Mouse (Mus musculus): ENCODE results near the gene Ror2.
A peak's percentile ranks its signal among the peaks of the same experiment; 100 is the strongest.

The Ror2 gene

DNA sequence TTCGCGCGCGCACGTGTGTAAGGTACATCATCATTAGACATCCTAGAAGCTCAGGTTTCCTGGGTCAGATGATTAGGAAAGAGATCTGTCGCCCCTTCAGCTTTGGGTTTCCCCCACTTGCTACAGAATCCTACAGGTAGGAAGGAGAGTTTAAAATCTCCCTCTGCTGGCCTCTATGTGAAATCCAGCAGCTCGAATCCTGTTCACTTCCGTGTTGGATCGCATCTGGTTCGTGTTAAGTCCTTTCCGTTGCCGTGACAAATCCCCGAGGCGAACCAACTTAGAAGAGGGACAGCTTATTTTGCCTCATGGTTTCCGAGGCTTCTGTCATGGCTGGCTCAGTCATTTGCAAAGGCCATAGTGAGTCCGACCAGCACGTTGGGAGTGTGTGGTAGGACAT, 190.7 kb downstream of the Ror2 start:
- Histone ChIP-seq H3K9me3 (ENCODE audit: low read length) (peaks cover 3% of the 10 kb centered on the region; the same call in 1 of the 2 replicates), H3K4me1 (replicated peaks; ENCODE audit: low read depth, low read length) (peaks cover 15% of the 10 kb centered on the region), H3K36me3 (ENCODE audit: insufficient read depth, low read length) (no peaks in the 10 kb centered on the region), H3K27me3 (ENCODE audit: insufficient read depth, low read length) (no peaks in the 10 kb centered on the region), H3K4me3 (replicated peaks; ENCODE audit: low read length) (no peak overlapping the region)
- no peak for TF ChIP-seq NANOG (IDR thresholded peaks at IDR 0.05; ENCODE audit: borderline replicate concordance, low read length)
- TF ChIP-seq CTCF (conservative IDR thresholded peaks at IDR 0.05; ENCODE audit: low read length): no peak
- no peak for TF ChIP-seq POU5F1 (IDR thresholded peaks at IDR 0.05; ENCODE audit: borderline replicate concordance, low read length)

DNA sequence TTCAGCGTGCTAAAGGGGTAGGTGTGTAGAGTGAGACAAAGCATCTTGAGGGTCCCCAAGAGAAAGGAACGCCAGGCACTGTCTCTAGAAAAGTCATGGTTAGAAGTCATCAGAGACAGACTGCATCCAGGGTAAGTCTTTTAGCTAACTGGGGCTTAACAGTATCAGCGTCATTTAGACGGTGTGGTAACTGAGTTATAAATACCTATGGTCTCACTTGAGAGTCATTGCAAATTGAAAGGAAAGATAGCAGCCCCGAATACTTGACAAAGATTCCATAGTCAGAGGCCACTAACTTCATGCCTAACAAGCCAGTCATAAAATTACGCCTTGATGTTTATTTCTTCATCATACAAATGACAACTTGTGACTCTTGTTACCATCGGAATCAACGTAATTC, 191.3 kb downstream of the Ror2 start:
- H3K36me3 ChIP-seq (ENCODE audit: insufficient read depth, low read length): no peaks in the 10 kb centered on the region
- H3K27me3 ChIP-seq (ENCODE audit: insufficient read depth, low read length): no peaks in the 10 kb centered on the region
- H3K9me3 ChIP-seq (ENCODE audit: low read length): no peaks in the 10 kb centered on the region
- H3K4me1 ChIP-seq (replicated peaks; ENCODE audit: low read depth, low read length): peaks cover 15% of the 10 kb centered on the region
- no peak overlapping the region for H3K4me3 ChIP-seq (replicated peaks; ENCODE audit: low read length)
- TF ChIP-seq NANOG (IDR thresholded peaks at IDR 0.05; ENCODE audit: borderline replicate concordance, low read length) (no peak), CTCF (conservative IDR thresholded peaks at IDR 0.05; ENCODE audit: low read length) (no peak), POU5F1 (IDR thresholded peaks at IDR 0.05; ENCODE audit: borderline replicate concordance, low read length) (no peak)

DNA sequence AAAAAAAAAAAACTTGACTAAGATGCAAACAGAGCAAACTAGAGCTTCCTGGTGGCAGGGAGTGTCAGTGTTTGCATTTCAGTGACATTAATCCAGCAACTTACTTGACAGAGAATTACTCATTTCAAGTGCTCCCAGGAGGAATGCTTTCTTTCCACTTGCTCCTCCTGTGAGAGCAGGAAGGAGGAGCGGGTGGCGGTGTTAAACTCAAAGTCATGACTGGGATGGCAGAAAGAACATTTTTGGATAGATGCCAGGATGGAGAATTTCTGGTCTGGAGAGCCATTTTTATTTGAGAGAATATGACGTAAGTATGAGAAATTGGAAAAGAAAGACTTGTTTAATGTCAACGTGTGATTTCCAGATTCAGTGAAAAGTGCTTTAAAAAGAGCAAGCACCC, 192.5 kb downstream of the Ror2 start:
- Histone ChIP-seq H3K9me3 (ENCODE audit: low read length) (no peaks in the 10 kb centered on the region), H3K4me1 (replicated peaks; ENCODE audit: low read depth, low read length) (peaks cover 13% of the 10 kb centered on the region), H3K27me3 (ENCODE audit: insufficient read depth, low read length) (no peaks in the 10 kb centered on the region), H3K4me3 (replicated peaks; ENCODE audit: low read length) (no peak overlapping the region), H3K36me3 (ENCODE audit: insufficient read depth, low read length) (no peaks in the 10 kb centered on the region)
- TF ChIP-seq CTCF (conservative IDR thresholded peaks at IDR 0.05; ENCODE audit: low read length) (no peak), NANOG (IDR thresholded peaks at IDR 0.05; ENCODE audit: borderline replicate concordance, low read length) (no peak), POU5F1 (IDR thresholded peaks at IDR 0.05; ENCODE audit: borderline replicate concordance, low read length) (no peak)

DNA sequence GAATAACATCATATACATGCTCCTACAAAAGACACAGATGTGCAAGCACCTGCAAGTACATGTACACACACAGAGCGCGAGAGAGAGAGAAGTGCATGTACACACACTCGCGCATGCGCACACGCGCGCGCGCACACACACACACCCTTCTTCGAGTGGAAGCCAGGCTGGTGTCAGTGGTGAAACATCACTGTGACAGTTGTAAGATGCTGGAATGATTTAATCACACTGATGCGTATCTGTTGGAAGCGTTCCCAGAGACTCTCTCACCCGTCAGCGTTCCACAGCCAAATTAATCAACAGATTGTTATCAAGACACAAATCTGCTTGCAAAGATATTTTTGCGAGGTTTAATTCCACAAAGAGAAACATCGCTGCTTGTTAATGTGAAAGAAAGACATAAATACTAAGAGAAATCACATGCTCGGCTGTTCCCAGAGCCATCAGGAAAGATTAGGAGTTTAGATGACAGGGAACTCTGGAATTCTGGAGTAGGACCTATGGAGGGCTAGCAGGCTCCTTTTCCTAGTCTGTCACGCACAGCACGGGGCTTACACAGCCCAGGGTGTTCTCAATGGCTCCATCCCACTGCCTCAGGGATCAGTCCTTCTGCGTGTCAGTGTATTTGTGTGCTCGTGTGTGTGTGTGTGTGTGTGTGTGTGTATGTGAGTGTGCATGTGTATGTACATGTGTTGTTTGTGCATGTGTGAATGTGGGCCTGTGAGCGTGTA, 199.2 kb downstream of the Ror2 start:
- Histone ChIP-seq H3K27me3 (ENCODE audit: insufficient read depth, low read length) (no peaks in the 10 kb centered on the region), H3K36me3 (ENCODE audit: insufficient read depth, low read length) (no peaks in the 10 kb centered on the region), H3K4me3 (replicated peaks; ENCODE audit: low read length) (no peak overlapping the region), H3K4me1 (replicated peaks; ENCODE audit: low read depth, low read length) (no peaks in the 10 kb centered on the region), H3K9me3 (ENCODE audit: low read length) (no peaks in the 10 kb centered on the region)
- no peak for TF ChIP-seq POU5F1 (IDR thresholded peaks at IDR 0.05; ENCODE audit: borderline replicate concordance, low read length)
- TF ChIP-seq NANOG (IDR thresholded peaks at IDR 0.05; ENCODE audit: borderline replicate concordance, low read length): no peak
- TF ChIP-seq CTCF (conservative IDR thresholded peaks at IDR 0.05; ENCODE audit: low read length): no peak

DNA sequence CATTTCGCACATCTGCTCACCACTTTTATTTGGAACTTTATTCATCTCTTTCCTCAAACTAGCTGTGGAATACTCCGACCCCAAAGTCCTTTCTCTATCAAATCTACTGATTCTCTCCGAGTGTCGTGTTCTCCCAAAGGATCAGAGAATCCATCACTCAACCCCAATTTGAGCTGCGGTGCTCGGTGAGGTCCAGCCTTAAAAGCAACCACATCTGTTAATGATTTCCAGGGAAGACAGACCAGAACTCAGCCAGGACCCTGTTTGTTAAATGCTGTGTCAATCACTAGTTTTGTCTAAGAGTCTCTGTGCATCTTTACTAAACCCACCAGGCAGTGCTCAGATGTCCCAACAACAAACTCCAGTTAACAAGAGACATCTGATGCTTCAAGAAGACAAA, 204.1 kb downstream of the Ror2 start:
- Histone ChIP-seq H3K36me3 (ENCODE audit: insufficient read depth, low read length) (no peaks in the 10 kb centered on the region), H3K27me3 (ENCODE audit: insufficient read depth, low read length) (no peaks in the 10 kb centered on the region), H3K4me1 (replicated peaks; ENCODE audit: low read depth, low read length) (no peaks in the 10 kb centered on the region), H3K9me3 (ENCODE audit: low read length) (no peaks in the 10 kb centered on the region), H3K4me3 (replicated peaks; ENCODE audit: low read length) (no peak overlapping the region)
- TF ChIP-seq CTCF (conservative IDR thresholded peaks at IDR 0.05; ENCODE audit: low read length) (no peak), NANOG (IDR thresholded peaks at IDR 0.05; ENCODE audit: borderline replicate concordance, low read length) (no peak), POU5F1 (IDR thresholded peaks at IDR 0.05; ENCODE audit: borderline replicate concordance, low read length) (no peak)

DNA sequence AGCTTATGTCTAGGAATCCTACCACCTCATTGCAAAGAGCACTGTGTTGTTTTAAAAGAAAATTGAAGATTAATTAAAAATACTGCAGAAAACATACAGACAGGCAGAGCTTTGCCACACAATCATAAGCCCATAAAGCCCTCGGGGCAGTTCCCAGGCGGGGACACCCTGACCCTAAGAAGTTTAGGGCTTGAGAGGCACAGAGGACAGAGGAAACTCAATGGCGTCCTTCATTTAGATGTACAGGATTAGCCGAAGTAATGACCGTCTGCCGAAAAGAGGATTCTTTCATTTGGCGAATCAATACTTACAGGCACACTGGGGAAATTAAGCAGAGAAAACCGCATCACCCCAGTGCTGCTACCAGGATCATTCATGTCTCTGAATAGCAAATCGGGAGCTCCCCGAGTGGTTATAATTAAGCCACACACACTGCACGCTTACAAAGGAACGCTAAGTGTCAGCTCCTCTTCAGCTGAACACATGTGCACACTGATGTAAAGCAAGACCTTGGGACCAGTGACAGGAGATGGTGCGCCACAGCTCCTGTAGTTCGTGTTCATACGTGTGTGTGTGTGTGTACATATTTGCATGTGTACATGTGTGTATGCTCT, 208.1 kb downstream of the Ror2 start:
- no peak overlapping the region for H3K4me3 ChIP-seq (replicated peaks; ENCODE audit: low read length)

DNA sequence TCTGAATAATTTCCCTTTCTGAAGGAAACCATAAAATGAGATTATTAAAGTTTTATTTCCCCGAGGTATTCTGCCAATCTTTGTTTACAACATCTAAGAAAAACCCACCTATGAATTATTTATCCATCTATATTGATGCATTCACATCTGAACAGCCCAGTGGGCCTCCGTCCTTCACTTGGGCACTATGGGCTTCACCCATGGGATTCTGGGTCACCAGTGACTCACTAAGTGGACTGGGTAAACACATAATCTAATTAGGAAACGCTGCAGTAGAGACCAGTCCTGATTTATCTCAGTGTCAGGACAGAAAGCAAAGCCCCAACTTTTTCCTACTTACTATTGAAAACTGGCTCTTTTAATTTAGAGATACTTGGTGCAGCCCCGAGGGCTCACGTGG, 210.9 kb downstream of the Ror2 start:
- peaks cover 2% of the 10 kb centered on the region; the same call in 1 of the 2 replicates for H3K27me3 ChIP-seq (ENCODE audit: insufficient read depth, low read length)

More for the DNA sequence above, 208.1 kb downstream of the Ror2 start:
- no peaks in the 10 kb centered on the region for H3K27me3 ChIP-seq (ENCODE audit: insufficient read depth, low read length)
- no peaks in the 10 kb centered on the region for H3K9me3 ChIP-seq (ENCODE audit: low read length)
- TF ChIP-seq CTCF (conservative IDR thresholded peaks at IDR 0.05; ENCODE audit: low read length) (no peak), NANOG (IDR thresholded peaks at IDR 0.05; ENCODE audit: borderline replicate concordance, low read length) (no peak), POU5F1 (IDR thresholded peaks at IDR 0.05; ENCODE audit: borderline replicate concordance, low read length) (no peak)
- no peaks in the 10 kb centered on the region for H3K36me3 ChIP-seq (ENCODE audit: insufficient read depth, low read length)
- no peaks in the 10 kb centered on the region for H3K4me1 ChIP-seq (replicated peaks; ENCODE audit: low read depth, low read length)

DNA sequence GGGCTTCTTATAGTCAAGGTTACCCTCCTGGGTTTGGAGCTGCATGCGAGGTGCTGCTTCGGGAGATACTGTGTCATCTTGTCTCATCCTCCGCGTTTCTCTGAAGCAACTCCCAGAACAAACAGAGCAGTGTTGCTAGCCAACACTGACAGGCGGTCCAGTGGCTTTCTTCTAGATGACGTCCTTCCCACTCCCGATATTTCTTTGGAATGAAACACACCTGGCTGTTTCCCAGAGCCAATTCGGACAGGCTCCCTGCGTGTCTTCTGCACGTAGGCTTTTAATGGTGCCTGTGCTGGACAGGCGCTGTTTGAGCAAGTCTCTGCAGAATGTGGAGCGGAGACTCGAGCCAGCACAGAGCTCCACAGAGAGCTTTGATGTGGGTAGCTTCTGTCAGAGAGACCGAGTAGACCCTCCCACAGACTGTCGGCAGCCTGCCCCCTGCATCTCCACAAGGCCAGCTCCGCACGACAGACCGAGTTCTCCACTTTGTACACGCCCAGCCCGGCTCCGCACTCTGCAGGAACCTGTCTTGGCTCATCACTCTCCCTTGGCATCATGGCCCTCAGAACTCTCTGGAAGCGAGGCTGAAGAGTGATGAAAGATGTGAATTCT, 216.7 kb downstream of the Ror2 start:
- TF ChIP-seq CTCF (conservative IDR thresholded peaks at IDR 0.05; ENCODE audit: low read length): no peak
- no peak for TF ChIP-seq POU5F1 (IDR thresholded peaks at IDR 0.05; ENCODE audit: borderline replicate concordance, low read length)
- TF ChIP-seq NANOG (IDR thresholded peaks at IDR 0.05; ENCODE audit: borderline replicate concordance, low read length): no peak
- Histone ChIP-seq H3K27me3 (ENCODE audit: insufficient read depth, low read length) (peaks cover 7% of the 10 kb centered on the region; the same call in 1 of the 2 replicates), H3K4me1 (replicated peaks; ENCODE audit: low read depth, low read length) (no peaks in the 10 kb centered on the region), H3K36me3 (ENCODE audit: insufficient read depth, low read length) (no peaks in the 10 kb centered on the region), H3K4me3 (replicated peaks; ENCODE audit: low read length) (peak overlapping the region; percentile 21; the same call in 1 of the 2 replicates), H3K9me3 (ENCODE audit: low read length) (no peaks in the 10 kb centered on the region)

More for the DNA sequence above, 210.9 kb downstream of the Ror2 start:
- H3K4me3 ChIP-seq (replicated peaks; ENCODE audit: low read length): no peak overlapping the region
- H3K36me3 ChIP-seq (ENCODE audit: insufficient read depth, low read length): no peaks in the 10 kb centered on the region
- no peak for TF ChIP-seq NANOG (IDR thresholded peaks at IDR 0.05; ENCODE audit: borderline replicate concordance, low read length)
- no peak for TF ChIP-seq CTCF (conservative IDR thresholded peaks at IDR 0.05; ENCODE audit: low read length)
- no peak for TF ChIP-seq POU5F1 (IDR thresholded peaks at IDR 0.05; ENCODE audit: borderline replicate concordance, low read length)
- H3K4me1 ChIP-seq (replicated peaks; ENCODE audit: low read depth, low read length): no peaks in the 10 kb centered on the region
- H3K9me3 ChIP-seq (ENCODE audit: low read length): no peaks in the 10 kb centered on the region

Data from E14TG2a.4 (cell line).